Mouse (Mus musculus) hindbrain, embryonic 11.5 days (tissue): ENCODE measurements at regions not wholly inside any gene's neighbourhood (a gene's known extent, or its start where the extent isn't known, plus 50 kb on each side); places are given as distances from the start of the nearest gene placed in this dataset.

ENCODE experiments used
- ATAC-seq: fragments of 200-750 bp; cut with Nextera tagmentation; 2 replicates; pipeline ENCODE4 v1.8.0; 2017; ENCODE audit warnings: mild to moderate bottlenecking, moderate TSS enrichment, moderate library complexity; ENCODE audit not compliant: low FRiP score
- DNase-seq: peaks from one replicate; pipeline ENCODE4 v3.0.0-alpha.2; 2015; ENCODE audit warnings: low spot score
- H3K27ac ChIP-seq: fragments of 300-500 bp; sonication (generic); 2 replicates; pipeline ENCODE4 v1.5.1; 2014; ENCODE audit warnings: mild to moderate bottlenecking, low read depth, low read length
- H3K27me3 ChIP-seq: fragments of 300-500 bp; sonication (generic); 2 replicates; pipeline ENCODE4 v1.6.1; 2014; ENCODE audit warnings: mild to moderate bottlenecking, low read length, moderate library complexity, mixed read lengths; ENCODE audit not compliant: control insufficient read depth, insufficient read depth
- H3K36me3 ChIP-seq: fragments of 300-500 bp; sonication (generic); 2 replicates; pipeline ENCODE4 v1.6.1; 2014; ENCODE audit warnings: mild to moderate bottlenecking, low read length, moderate library complexity, mixed read lengths; ENCODE audit not compliant: control insufficient read depth, insufficient read depth
- H3K4me1 ChIP-seq: fragments of 300-500 bp; sonication (generic); replicated peaks from 2 replicates; pipeline ENCODE4 v1.6.1; 2014; ENCODE audit warnings: low read length, mixed read lengths; ENCODE audit not compliant: control insufficient read depth, insufficient read depth
- H3K4me2 ChIP-seq: fragments of 300-500 bp; sonication (generic); replicated peaks from 2 replicates; pipeline ENCODE4 v1.6.1; 2014; ENCODE audit warnings: mild to moderate bottlenecking, low read depth, low read length
- H3K4me3 ChIP-seq: fragments of 300-500 bp; sonication (generic); 2 replicates; pipeline ENCODE4 v1.5.1; 2014; ENCODE audit warnings: low read depth, low read length
- H3K9ac ChIP-seq: fragments of 300-500 bp; sonication (generic); 2 replicates; pipeline ENCODE4 v1.6.1; 2014; ENCODE audit warnings: low read depth, low read length
- H3K9me3 ChIP-seq: fragments of 300-500 bp; sonication (generic); 2 replicates; pipeline ENCODE4 v1.6.1; 2016; ENCODE audit warnings: low read length; ENCODE audit not compliant: control insufficient read depth
- WGBS: fragments of 180-500 bp; shearing (Covaris S2); extraction: QIAGEN DNeasy Blood & Tissue Kit; methylation state at CpG from one replicate; pipeline ENCODE4 v1.1.7; 2014; 5-methylcytosine and 5-hydroxymethylcytosine counted together

DNA sequence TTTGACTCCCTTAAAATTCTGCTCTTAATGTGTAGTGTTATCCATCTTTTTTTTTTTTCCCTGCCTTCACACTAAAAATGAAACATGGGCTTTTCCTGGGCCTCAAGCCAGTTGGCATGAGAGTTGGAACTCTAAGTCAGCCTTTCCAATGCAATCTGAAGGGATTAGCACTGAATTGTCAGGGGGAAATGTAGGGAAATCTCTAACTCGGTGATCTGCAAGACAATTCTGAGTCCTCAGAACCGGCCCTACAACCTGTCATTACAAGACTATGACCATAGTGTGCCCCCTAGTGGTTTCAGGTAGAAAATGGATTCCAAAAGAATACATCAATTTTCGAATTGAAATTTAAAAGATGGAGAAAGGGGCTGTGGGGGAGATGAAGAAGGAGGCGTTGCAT is 306.9 kb upstream of the Zc3h15 start:
- no peaks in the 10 kb centered on the region for H3K4me1 ChIP-seq
- ATAC-seq = no peak
- H3K36me3 ChIP-seq = no peaks in the 10 kb centered on the region
- DNase-seq = peak; percentile 40
- H3K4me2 ChIP-seq = no peak overlapping the region
- H3K27me3 ChIP-seq = no peaks in the 10 kb centered on the region
- H3K27ac ChIP-seq = no peak overlapping the region
- H3K9ac ChIP-seq = no peak overlapping the region
- H3K9me3 ChIP-seq = no peaks in the 10 kb centered on the region
- 36% methylated on average over 4 of the region's 4 CpGs for WGBS
- H3K4me3 ChIP-seq = no peak overlapping the region

DNA sequence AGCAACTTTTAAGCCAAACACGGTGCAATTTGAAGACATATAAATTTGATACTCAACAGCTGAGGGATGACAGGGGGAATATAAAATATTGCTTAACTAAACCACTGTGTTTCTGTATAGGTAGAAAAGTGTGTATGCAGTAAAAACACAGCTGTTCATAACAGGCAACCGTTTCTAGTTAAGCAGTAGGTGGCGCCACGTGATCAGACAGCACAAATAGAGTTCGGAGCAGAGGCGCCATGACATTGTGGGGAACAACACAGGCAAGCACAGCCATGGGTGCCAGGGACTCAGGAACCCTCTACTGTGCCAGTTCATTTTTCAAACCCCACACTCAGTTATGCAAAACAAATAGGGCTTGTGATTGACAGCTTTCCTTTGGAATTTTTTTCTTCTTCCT is 304.1 kb upstream of the Zc3h15 start:
- Histone ChIP-seq H3K9ac (no peak overlapping the region), H3K9me3 (no peaks in the 10 kb centered on the region), H3K27me3 (no peaks in the 10 kb centered on the region), H3K4me1 (no peaks in the 10 kb centered on the region), H3K4me3 (no peak overlapping the region), H3K36me3 (no peaks in the 10 kb centered on the region), H3K4me2 (no peak overlapping the region), H3K27ac (no peak overlapping the region)
- DNase-seq = no peak
- WGBS = 87% methylated on average over 6 of the region's 6 CpGs
- no peak for ATAC-seq
